Mouse (Mus musculus): ENCODE data around the gene 5730480H06Rik.

GRCm38 (mm10) chr5:48460221-48460620 lies 132.5 kb downstream of the 5730480H06Rik start:
- TF ChIP-seq POLR2A (IDR thresholded peaks at IDR 0.05; ENCODE audit: insufficient read length, low read depth): no peak
- TF ChIP-seq POLR2AphosphoS2 (IDR thresholded peaks at IDR 0.05; ENCODE audit: insufficient read length, low read depth): no peak
- no peak for TF ChIP-seq TCF12 (IDR thresholded peaks at IDR 0.05; ENCODE audit: insufficient read depth, poor library complexity, severe bottlenecking)
- TF ChIP-seq SRF (IDR thresholded peaks at IDR 0.05; ENCODE audit: control insufficient read depth, insufficient read length, low read depth): no peak
- no peak for TF ChIP-seq MAX (IDR thresholded peaks at IDR 0.05; ENCODE audit: low read depth)
- no peak for TF ChIP-seq E2F4 (IDR thresholded peaks at IDR 0.05; ENCODE audit: insufficient read depth)
- no peak for TF ChIP-seq CEBPB (IDR thresholded peaks at IDR 0.05; ENCODE audit: insufficient read depth, poor library complexity, severe bottlenecking)
- TF ChIP-seq USF1 (IDR thresholded peaks at IDR 0.05; ENCODE audit: low read depth): no peak
- TF ChIP-seq MYOD1 (IDR thresholded peaks at IDR 0.05; ENCODE audit: control insufficient read depth in 1 of 3, insufficient read length in 2 of 3, low read depth in 2 of 3): no peak
- TF ChIP-seq MYOG (IDR thresholded peaks at IDR 0.05; ENCODE audit: control insufficient read depth in 1 of 3, insufficient read depth in 1 of 3, insufficient read length in 2 of 3, low read depth in 2 of 3): no peak

All from myocyte (in vitro differentiated cells).